Mouse (Mus musculus): ENCODE results near the gene Nfia.

The Nfia gene

GRCm38 (mm10) chr4:97816001-97816400 is 43.5 kb downstream of the Nfia start:
- no peak for DNase-seq (ENCODE audit: low spot score in 2 of 2)

GRCm38 (mm10) chr4:97816753-97817152 is 44.2 kb downstream of the Nfia start:
- no peak for DNase-seq (ENCODE audit: low spot score in 2 of 2)

GRCm38 (mm10) chr4:97817741-97818140 is 45.2 kb downstream of the Nfia start:
- DNase-seq (ENCODE audit: low spot score in 2 of 2) = no peak

- DNase-seq (ENCODE audit: low spot score in 2 of 2) = no peak
Measured at GRCm38 (mm10) chr4:97818498-97818897, 46.0 kb downstream of the Nfia start.

GRCm38 (mm10) chr4:97819101-97819500 is 46.6 kb downstream of the Nfia start:
- DNase-seq (ENCODE audit: low spot score in 2 of 2) = no peak

- DNase-seq (ENCODE audit: low spot score in 2 of 2) = no peak
Measured at GRCm38 (mm10) chr4:97820474-97821259, 48.1 kb downstream of the Nfia start.

- no peak for DNase-seq (ENCODE audit: low spot score in 2 of 2)
Measured at GRCm38 (mm10) chr4:97821556-97822251, 49.2 kb downstream of the Nfia start.

GRCm38 (mm10) chr4:97823512-97823911 is 51.0 kb downstream of the Nfia start:
- DNase-seq (ENCODE audit: low spot score in 2 of 2) = no peak

- DNase-seq (ENCODE audit: low spot score in 2 of 2) = no peak
Measured at GRCm38 (mm10) chr4:97824451-97824850, 51.9 kb downstream of the Nfia start.

- DNase-seq (ENCODE audit: low spot score in 2 of 2) = no peak
Measured at GRCm38 (mm10) chr4:97825432-97825831, 52.9 kb downstream of the Nfia start.

GRCm38 (mm10) chr4:97825841-97826240 is 53.3 kb downstream of the Nfia start:
- no peak for DNase-seq (ENCODE audit: low spot score in 2 of 2)

- DNase-seq (ENCODE audit: low spot score in 2 of 2) = no peak
Measured at GRCm38 (mm10) chr4:97827115-97827514, 54.6 kb downstream of the Nfia start.

- DNase-seq (ENCODE audit: low spot score in 2 of 2) = no peak
Measured at GRCm38 (mm10) chr4:97828579-97828978, 56.0 kb downstream of the Nfia start.

- DNase-seq (ENCODE audit: low spot score in 2 of 2) = no peak
Measured at GRCm38 (mm10) chr4:97829336-97830050, 57.0 kb downstream of the Nfia start.

GRCm38 (mm10) chr4:97830051-97830853 is 57.7 kb downstream of the Nfia start:
- DNase-seq (ENCODE audit: low spot score in 2 of 2) = no peak

- DNase-seq (ENCODE audit: low spot score in 2 of 2) = no peak
Measured at GRCm38 (mm10) chr4:97830935-97831608, 58.5 kb downstream of the Nfia start.

GRCm38 (mm10) chr4:97831611-97832278 is 59.2 kb downstream of the Nfia start:
- DNase-seq (ENCODE audit: low spot score in 2 of 2) = no peak

- DNase-seq (ENCODE audit: low spot score in 2 of 2) = no peak
Measured at GRCm38 (mm10) chr4:97832279-97832640, 59.7 kb downstream of the Nfia start.

GRCm38 (mm10) chr4:97836812-97837211 is 64.3 kb downstream of the Nfia start:
- DNase-seq (ENCODE audit: low spot score in 2 of 2) = no peak

GRCm38 (mm10) chr4:97837724-97838123 is 65.2 kb downstream of the Nfia start:
- DNase-seq (ENCODE audit: low spot score in 2 of 2) = no peak

GRCm38 (mm10) chr4:97838651-97839050 is 66.1 kb downstream of the Nfia start:
- DNase-seq (ENCODE audit: low spot score in 2 of 2) = no peak
